Mouse (Mus musculus) forebrain, embryonic 12.5 days (tissue): ENCODE data around the gene Lrrc10b. TPM values are rescaled to one million over a fixed set of nuclear protein-coding genes. Genes with fewer than 3 reads are reported as not detected.

ENCODE experiments used
- ATAC-seq: fragments of 200-750 bp; cut with Nextera tagmentation; 2 replicates; pipeline ENCODE4 v1.8.0; 2017; ENCODE audit warnings: moderate TSS enrichment; ENCODE audit not compliant: low FRiP score
- H3K27ac ChIP-seq: fragments of 300-500 bp; sonication (generic); 2 replicates; pipeline ENCODE4 v1.5.1; 2016; ENCODE audit warnings: mild to moderate bottlenecking
- H3K27me3 ChIP-seq: fragments of 300-500 bp; sonication (generic); 2 replicates; pipeline ENCODE4 v1.6.1; 2016; ENCODE audit warnings: mild to moderate bottlenecking
- H3K36me3 ChIP-seq: fragments of 300-500 bp; sonication (generic); replicated peaks from 2 replicates; pipeline ENCODE4 v1.6.1; 2016; ENCODE audit warnings: mild to moderate bottlenecking
- H3K4me1 ChIP-seq: fragments of 300-500 bp; sonication (generic); 2 replicates; pipeline ENCODE4 v1.6.1; 2016
- H3K4me2 ChIP-seq: fragments of 300-500 bp; sonication (generic); 2 replicates; pipeline ENCODE4 v1.6.1; 2016; ENCODE audit warnings: mild to moderate bottlenecking, moderate library complexity
- H3K4me3 ChIP-seq: fragments of 300-500 bp; sonication (generic); replicated peaks from 2 replicates; pipeline ENCODE4 v1.5.1; 2016; ENCODE audit warnings: mild to moderate bottlenecking
- H3K9ac ChIP-seq: fragments of 300-500 bp; sonication (generic); 2 replicates; pipeline ENCODE4 v1.6.1; 2016; ENCODE audit warnings: mild to moderate bottlenecking
- H3K9me3 ChIP-seq: fragments of 300-500 bp; sonication (generic); 2 replicates; pipeline ENCODE4 v1.6.1; 2016
- WGBS: fragments of 180-500 bp; shearing (Covaris S2); methylation state at CpG from one replicate; pipeline ENCODE4 v1.1.7; 2016; 5-methylcytosine and 5-hydroxymethylcytosine counted together
- polyA plus RNA-seq: library from polyadenylated mRNA; unstranded; fragments of >200 nt; fragmentation: Nextera tagmentation; extraction: Ambion mirVana; gene quantifications from 2 replicates; pipeline ENCODE4 v1.2.1, GENCODE M21; 2016

The Lrrc10b gene
- polyA plus RNA-seq, 1 experiment from 2014 or later, result 0.83 TPM

GRCm38 (mm10) chr19:10435908-10436307 is 21.4 kb downstream of the Lrrc10b start:
- Histone ChIP-seq H3K4me3 (no peak overlapping the region), H3K9ac (no peak overlapping the region), H3K4me1 (no peaks in the 10 kb centered on the region; the same call in 1 of the 2 replicates), H3K27ac (no peak overlapping the region), H3K9me3 (no peaks in the 10 kb centered on the region), H3K4me2 (no peak overlapping the region), H3K36me3 (0 out of 2 replicates have a peak, but pooled peaks cover 2% of the 10 kb centered on the region), H3K27me3 (peaks cover 13% of the 10 kb centered on the region; the same call in 1 of the 2 replicates)
- 39% methylated on average over 3 of the region's 3 CpGs for WGBS
- peak; percentile 63 for ATAC-seq

- H3K9me3 ChIP-seq, result no peaks in the 10 kb centered on the region
- no peak for ATAC-seq
- H3K27me3 ChIP-seq, result peaks cover 13% of the 10 kb centered on the region; the same call in 1 of the 2 replicates
- no peak overlapping the region for H3K9ac ChIP-seq
- no peak overlapping the region for H3K4me3 ChIP-seq
- peaks cover 10% of the 10 kb centered on the region; the same call in 1 of the 2 replicates for H3K4me1 ChIP-seq
- no peak overlapping the region for H3K4me2 ChIP-seq
- WGBS, result 81% methylated on average over 6 of the region's 6 CpGs
- 0 out of 2 replicates have a peak, but pooled peaks cover 2% of the 10 kb centered on the region for H3K36me3 ChIP-seq
- H3K27ac ChIP-seq, result no peak overlapping the region
Measured at GRCm38 (mm10) chr19:10434927-10435326, 22.3 kb downstream of the Lrrc10b start.

GRCm38 (mm10) chr19:10433879-10434540 is 23.3 kb downstream of the Lrrc10b start:
- Histone ChIP-seq H3K4me1 (peaks cover 11% of the 10 kb centered on the region; the same call in 1 of the 2 replicates), H3K9me3 (no peaks in the 10 kb centered on the region), H3K4me3 (no peak overlapping the region), H3K4me2 (no peak overlapping the region), H3K9ac (no peak overlapping the region), H3K27ac (no peak overlapping the region), H3K36me3 (no peaks in the 10 kb centered on the region), H3K27me3 (peaks cover 13% of the 10 kb centered on the region; the same call in 1 of the 2 replicates)
- no peak for ATAC-seq
- 71% methylated on average over 9 of the region's 9 CpGs for WGBS

- Histone ChIP-seq H3K4me1 (peaks cover 11% of the 10 kb centered on the region; the same call in 1 of the 2 replicates), H3K4me3 (no peak overlapping the region), H3K27ac (no peak overlapping the region), H3K27me3 (peaks cover 13% of the 10 kb centered on the region; the same call in 1 of the 2 replicates), H3K36me3 (no peaks in the 10 kb centered on the region), H3K9me3 (no peaks in the 10 kb centered on the region), H3K4me2 (no peak overlapping the region), H3K9ac (no peak overlapping the region)
- WGBS, result 74% methylated on average over 7 of the region's 7 CpGs
- no peak for ATAC-seq
Measured at GRCm38 (mm10) chr19:10433225-10433624, 24.0 kb downstream of the Lrrc10b start.

GRCm38 (mm10) chr19:10431841-10432240 is 25.4 kb downstream of the Lrrc10b start:
- Histone ChIP-seq H3K9ac (no peak overlapping the region), H3K27ac (0 out of 2 replicates have a peak overlapping the region, but pooled peaks have one; percentile 8), H3K36me3 (no peaks in the 10 kb centered on the region), H3K4me1 (peaks cover 13% of the 10 kb centered on the region; the same call in 1 of the 2 replicates), H3K27me3 (peaks cover 13% of the 10 kb centered on the region; the same call in 1 of the 2 replicates), H3K4me3 (no peak overlapping the region), H3K4me2 (no peak overlapping the region), H3K9me3 (no peaks in the 10 kb centered on the region)
- 48% methylated on average over 4 of the region's 4 CpGs for WGBS
- ATAC-seq, result no peak

DNA sequence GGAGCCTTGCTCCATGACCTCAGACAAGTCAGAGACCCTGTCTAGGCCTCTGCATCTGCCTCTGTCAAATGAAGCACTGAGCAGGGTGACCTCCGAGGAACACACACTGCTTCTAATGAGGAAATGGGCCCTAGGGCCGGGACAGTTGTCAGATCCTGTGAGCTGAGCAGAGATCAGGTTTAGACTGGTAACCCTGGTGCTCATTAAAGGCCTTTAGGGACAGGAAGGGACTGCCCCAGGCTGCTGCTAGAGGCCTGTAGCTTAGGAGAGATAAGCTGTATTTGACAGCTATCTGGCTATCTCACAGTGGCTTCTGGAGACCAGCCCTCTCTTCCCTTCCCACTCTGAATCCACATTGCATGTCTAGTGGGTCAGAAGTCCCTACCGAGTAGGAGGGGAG is 25.9 kb downstream of the Lrrc10b start:
- H3K36me3 ChIP-seq, result no peaks in the 10 kb centered on the region
- H3K9ac ChIP-seq, result no peak overlapping the region
- H3K9me3 ChIP-seq, result no peaks in the 10 kb centered on the region
- H3K4me2 ChIP-seq, result no peak overlapping the region
- no peak overlapping the region for H3K4me3 ChIP-seq
- no peak for ATAC-seq
- peaks cover 17% of the 10 kb centered on the region for H3K4me1 ChIP-seq
- 0 out of 2 replicates have a peak overlapping the region, but pooled peaks have one; percentile 8 for H3K27ac ChIP-seq
- peaks cover 13% of the 10 kb centered on the region; the same call in 1 of the 2 replicates for H3K27me3 ChIP-seq
- 71% methylated on average over 3 of the region's 3 CpGs for WGBS

DNA sequence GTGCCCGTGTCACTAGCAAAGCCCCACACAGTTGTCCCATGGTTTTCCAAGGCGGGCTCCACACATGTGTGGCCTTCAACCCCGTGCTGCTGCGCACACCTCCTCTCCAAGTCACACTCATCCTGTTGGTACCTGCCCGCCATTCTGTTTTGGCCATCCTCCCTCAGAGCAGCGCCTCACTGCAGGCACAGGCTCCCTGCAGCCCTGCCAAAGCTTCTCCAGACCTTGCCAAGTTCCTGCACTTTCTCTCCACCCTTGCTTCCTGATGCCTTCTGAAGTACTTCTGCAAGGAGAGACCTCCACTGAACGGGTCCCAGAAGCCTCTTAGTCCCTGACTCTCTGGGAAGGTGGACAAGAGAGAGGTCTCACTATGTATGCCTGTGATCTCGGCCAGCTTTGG is 27.9 kb downstream of the Lrrc10b start:
- peaks cover 21% of the 10 kb centered on the region; the same call in 1 of the 2 replicates for H3K27me3 ChIP-seq
- no peaks in the 10 kb centered on the region for H3K36me3 ChIP-seq
- no peak overlapping the region for H3K4me3 ChIP-seq
- no peak overlapping the region for H3K9ac ChIP-seq
- H3K4me1 ChIP-seq, result peaks cover 27% of the 10 kb centered on the region
- no peak overlapping the region for H3K4me2 ChIP-seq
- H3K9me3 ChIP-seq, result no peaks in the 10 kb centered on the region
- 92% methylated on average over 8 of the region's 8 CpGs for WGBS
- no peak for ATAC-seq
- no peak overlapping the region for H3K27ac ChIP-seq

- no peak overlapping the region for H3K9ac ChIP-seq
- H3K27ac ChIP-seq, result no peak overlapping the region
- H3K4me1 ChIP-seq, result peaks cover 35% of the 10 kb centered on the region
- no peak overlapping the region for H3K4me2 ChIP-seq
- no peak overlapping the region for H3K4me3 ChIP-seq
- no peaks in the 10 kb centered on the region for H3K9me3 ChIP-seq
- peaks cover 29% of the 10 kb centered on the region for H3K27me3 ChIP-seq
- no peak for ATAC-seq
- 88% methylated on average over 9 of the region's 9 CpGs for WGBS
- H3K36me3 ChIP-seq, result no peaks in the 10 kb centered on the region
Measured at GRCm38 (mm10) chr19:10427431-10427830, 29.8 kb downstream of the Lrrc10b start.

DNA sequence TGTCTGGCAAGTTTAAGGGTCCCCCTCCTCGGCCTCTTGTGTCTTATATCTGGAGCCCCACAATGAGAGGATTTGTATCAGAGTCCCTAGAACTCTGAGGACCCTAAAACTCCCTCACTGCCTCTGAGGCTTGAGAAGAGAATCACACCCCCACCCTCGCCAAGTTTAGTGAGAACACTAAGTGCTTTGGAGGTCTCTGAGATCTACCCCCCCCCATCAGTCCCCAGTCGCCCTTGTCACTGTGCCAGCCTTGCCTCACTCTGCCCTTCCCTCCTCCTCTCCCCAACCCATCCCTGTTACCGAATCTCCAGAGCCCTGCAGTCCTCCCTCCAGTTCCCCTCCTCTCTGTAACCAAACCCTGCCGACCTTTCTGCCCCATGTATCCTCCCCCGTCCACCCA is 30.5 kb downstream of the Lrrc10b start:
- no peak overlapping the region for H3K27ac ChIP-seq
- H3K36me3 ChIP-seq, result no peaks in the 10 kb centered on the region
- H3K4me2 ChIP-seq, result no peak overlapping the region
- 62% methylated on average over 6 of the region's 6 CpGs for WGBS
- no peak overlapping the region for H3K4me3 ChIP-seq
- H3K27me3 ChIP-seq, result peaks cover 34% of the 10 kb centered on the region
- H3K9me3 ChIP-seq, result no peaks in the 10 kb centered on the region
- ATAC-seq, result no peak
- no peak overlapping the region for H3K9ac ChIP-seq
- H3K4me1 ChIP-seq, result peaks cover 41% of the 10 kb centered on the region

DNA sequence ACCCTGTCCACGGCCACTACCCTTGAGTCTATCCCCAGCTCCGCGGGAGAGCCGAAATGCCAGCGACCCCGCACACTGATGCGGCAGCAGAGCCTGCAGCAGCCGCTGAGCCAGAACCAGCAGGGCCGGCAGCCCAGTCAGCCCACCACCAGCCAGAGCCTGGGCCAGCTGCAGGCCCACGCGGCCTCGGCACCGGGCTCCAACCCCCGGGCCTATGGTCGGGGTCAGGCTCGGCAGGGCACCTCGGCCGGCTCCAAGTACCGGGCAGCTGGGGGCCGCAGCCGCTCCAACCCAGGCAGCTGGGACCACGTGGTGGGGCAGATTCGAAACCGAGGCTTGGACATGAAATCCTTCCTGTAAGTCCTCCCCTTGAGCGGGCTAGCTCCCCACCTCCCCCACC is 31.0 kb downstream of the Lrrc10b start:
- Histone ChIP-seq H3K4me2 (no peak overlapping the region), H3K27ac (no peak overlapping the region), H3K9ac (no peak overlapping the region), H3K36me3 (no peaks in the 10 kb centered on the region), H3K4me1 (peaks cover 46% of the 10 kb centered on the region), H3K4me3 (no peak overlapping the region), H3K9me3 (no peaks in the 10 kb centered on the region), H3K27me3 (peaks cover 38% of the 10 kb centered on the region)
- 39% methylated on average over 25 of the region's 25 CpGs for WGBS
- no peak for ATAC-seq

DNA sequence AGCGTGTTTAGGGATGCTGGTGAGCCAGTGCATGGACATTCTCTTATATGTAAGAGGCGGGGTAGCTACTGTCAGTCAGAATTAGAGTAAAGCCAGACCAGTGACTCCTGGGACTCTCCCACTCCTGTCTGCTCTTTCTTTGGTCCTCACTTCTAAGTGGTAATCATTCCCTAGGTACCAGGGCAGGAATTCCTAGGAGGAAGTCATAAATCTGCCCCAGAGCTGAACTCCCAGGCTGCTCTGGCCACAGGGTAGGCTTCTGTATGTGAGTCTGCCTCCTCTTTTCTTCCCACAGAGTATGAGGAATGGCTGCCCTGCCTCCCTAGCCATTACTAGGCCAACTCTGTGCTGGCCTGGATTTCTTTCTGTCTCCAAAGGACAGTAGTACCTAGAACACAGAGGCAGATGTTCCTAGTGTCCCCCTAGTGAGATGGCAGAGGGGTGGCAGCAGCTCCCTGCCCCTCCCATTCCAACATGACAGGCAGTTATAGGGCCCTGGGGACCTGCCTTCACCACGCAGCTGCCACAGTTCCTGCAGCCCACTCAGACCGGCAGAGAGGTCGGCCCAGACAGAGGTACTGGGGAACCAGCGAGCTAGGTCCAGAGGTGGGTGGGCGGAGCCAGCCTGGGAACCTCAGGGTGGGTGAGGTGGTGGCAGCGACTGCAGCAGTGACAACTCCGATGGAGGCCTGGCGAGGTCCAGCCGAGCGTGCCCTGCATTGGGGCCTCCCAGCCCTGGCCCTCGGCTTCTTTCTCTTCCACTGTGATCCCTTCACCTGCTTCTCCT is 31.6 kb downstream of the Lrrc10b start:
- Histone ChIP-seq H3K27me3 (peaks cover 42% of the 10 kb centered on the region), H3K9me3 (no peaks in the 10 kb centered on the region), H3K36me3 (no peaks in the 10 kb centered on the region), H3K4me2 (no peak overlapping the region), H3K4me3 (no peak overlapping the region), H3K9ac (no peak overlapping the region), H3K4me1 (peaks cover 44% of the 10 kb centered on the region), H3K27ac (no peak overlapping the region)
- no peak for ATAC-seq
- WGBS, result 51% methylated on average over 13 of the region's 13 CpGs

DNA sequence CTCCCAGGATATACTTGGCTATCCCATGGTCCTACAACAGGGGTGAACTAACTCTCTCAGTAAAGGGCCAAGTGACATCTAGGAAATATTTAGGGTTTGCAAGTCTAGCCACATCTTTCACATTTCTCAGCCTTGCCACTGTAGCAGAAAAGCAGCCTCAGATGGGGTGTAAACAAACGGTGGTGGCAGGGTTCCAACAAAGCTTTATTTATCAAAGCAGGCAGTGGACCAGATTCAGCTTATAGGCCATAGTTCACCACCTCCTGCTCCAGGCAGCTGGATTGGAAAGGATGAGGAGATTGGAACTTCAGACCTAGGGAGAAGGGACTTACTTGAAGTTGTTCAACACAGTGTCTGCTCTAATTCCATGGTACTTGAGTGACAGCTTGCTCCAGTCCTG is 32.5 kb downstream of the Lrrc10b start:
- Histone ChIP-seq H3K4me2 (no peak overlapping the region), H3K27me3 (peaks cover 46% of the 10 kb centered on the region), H3K4me3 (no peak overlapping the region), H3K4me1 (peaks cover 36% of the 10 kb centered on the region), H3K27ac (no peak overlapping the region), H3K9me3 (no peaks in the 10 kb centered on the region), H3K36me3 (no peaks in the 10 kb centered on the region), H3K9ac (no peak overlapping the region)
- no peak for ATAC-seq
- 67% methylated on average over 1 of the region's 1 CpGs for WGBS
